Mouse (Mus musculus) monocyte, adult 5-6 weeks (primary cell): ENCODE results near the gene Slc28a1. TPM values are rescaled to one million over a fixed set of nuclear protein-coding genes. Genes with fewer than 3 reads are reported as not detected.
A peak's percentile ranks its signal among the peaks of the same experiment; 100 is the strongest.
"Not testable (repeated sequence)": the region's sequence is repeated elsewhere in the genome, so short reads cannot be mapped to it uniquely, and the experiment has no call there.

Source experiments
- ATAC-seq: fragments of 153-309, 156-312 bp; replicated peaks from 2 replicates; pipeline ENCODE4 v1.8.0; 2017; ENCODE audit warnings: mild to moderate bottlenecking; ENCODE audit not compliant: low TSS enrichment, insufficient number of reproducible peaks, severe bottlenecking, poor library complexity, low FRiP score
- total RNA-seq: library from RNA; stranded (forward); fragments of 200-1000, 200-491, 200-594 nt; gene quantifications from 3 replicates; pipeline ENCODE4 v1.2.3, GENCODE M21; 2017

The Slc28a1 gene
- total RNA-seq, 1 experiment from 2014 or later: not detected

GRCm38 (mm10) chr7:81199109-81199508, 84.5 kb downstream of the Slc28a1 start:
- no peak for ATAC-seq

GRCm38 (mm10) chr7:81199757-81200156, 85.2 kb downstream of the Slc28a1 start:
- ATAC-seq: peak; percentile 78

GRCm38 (mm10) chr7:81202389-81202788, 87.8 kb downstream of the Slc28a1 start:
- ATAC-seq: no peak

DNA sequence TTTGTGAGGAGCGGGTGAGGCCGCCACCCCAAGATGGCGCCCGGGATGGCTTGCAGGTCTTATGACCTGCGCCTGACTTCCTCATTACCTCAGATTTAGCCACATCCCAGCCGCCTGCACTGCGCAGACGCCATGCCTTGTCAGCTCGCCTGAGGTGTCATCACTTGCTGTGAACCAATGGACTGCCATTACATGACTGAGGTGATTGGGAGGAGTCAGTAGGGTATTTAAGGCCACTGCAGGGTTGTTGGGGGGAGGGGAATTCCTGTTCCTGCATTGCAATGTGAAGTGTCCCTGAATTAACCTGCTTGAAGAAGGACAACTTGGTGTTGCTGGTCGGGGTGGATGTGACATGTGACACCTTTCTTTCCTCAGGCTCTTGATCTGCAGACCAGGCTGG, 89.0 kb downstream of the Slc28a1 start:
- ATAC-seq: not testable (repeated sequence)

DNA sequence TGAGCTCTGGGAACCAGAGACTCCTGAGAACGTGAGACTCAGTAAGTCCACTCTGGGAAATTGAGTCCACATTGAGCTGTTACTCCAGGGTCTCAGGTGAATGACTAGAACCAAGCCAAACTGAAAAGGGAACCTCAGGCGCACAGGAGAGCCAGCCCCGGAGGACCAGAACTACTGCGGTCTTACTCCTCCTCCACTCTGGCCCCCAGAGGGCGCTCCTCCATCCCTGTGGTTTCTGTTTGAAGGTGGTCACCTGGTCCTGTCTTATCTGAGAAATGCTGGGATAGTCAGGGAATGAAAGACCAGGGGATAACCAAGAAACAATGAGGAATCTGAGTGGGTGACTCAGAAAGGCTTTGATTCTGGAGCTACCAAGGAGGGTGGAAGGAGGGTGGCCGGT, 94.3 kb downstream of the Slc28a1 start:
- ATAC-seq: no peak

GRCm38 (mm10) chr7:81209979-81210685, 95.5 kb downstream of the Slc28a1 start:
- ATAC-seq: no peak

DNA sequence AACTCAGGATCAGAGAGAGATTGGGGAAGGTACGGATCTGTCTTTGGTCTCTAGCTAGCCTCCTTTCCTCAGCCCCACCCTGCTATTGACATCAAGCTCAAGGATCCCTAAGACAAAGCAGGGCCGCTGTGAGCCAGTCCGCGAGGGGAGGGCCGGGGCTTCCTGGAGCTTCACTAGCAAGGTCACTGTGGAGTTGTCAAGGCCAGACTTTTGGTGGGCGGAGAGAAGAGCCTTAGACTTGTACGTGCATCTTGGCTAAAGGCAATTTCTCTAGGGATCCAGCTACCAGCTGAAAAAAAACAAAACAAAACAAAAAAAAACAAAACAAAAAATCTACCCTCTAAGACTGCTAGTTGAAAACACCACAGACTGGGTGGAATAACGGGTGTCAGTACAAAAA, 97.2 kb downstream of the Slc28a1 start:
- no peak for ATAC-seq

DNA sequence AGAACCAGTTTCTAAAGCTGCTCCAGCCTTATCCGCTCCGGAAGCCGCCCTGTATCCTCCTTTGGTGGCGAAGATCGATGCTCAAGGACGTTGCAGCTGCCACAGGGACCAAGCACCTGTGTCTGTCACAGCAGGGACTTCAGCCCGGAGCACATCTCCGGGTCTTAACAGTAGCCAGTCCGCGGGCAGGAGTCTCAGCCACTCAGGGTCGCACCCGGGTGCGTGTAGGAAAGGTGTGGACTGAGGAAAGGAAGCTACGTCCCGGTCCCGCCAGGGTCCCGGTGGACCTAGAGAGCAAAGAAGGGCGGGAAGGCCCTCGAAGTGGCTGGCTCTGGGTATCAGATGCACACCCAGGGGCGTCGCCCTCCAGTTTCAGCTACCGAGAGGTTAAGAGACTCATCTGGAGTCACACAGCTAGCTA, 97.7 kb downstream of the Slc28a1 start:
- ATAC-seq: peak; percentile 52

DNA sequence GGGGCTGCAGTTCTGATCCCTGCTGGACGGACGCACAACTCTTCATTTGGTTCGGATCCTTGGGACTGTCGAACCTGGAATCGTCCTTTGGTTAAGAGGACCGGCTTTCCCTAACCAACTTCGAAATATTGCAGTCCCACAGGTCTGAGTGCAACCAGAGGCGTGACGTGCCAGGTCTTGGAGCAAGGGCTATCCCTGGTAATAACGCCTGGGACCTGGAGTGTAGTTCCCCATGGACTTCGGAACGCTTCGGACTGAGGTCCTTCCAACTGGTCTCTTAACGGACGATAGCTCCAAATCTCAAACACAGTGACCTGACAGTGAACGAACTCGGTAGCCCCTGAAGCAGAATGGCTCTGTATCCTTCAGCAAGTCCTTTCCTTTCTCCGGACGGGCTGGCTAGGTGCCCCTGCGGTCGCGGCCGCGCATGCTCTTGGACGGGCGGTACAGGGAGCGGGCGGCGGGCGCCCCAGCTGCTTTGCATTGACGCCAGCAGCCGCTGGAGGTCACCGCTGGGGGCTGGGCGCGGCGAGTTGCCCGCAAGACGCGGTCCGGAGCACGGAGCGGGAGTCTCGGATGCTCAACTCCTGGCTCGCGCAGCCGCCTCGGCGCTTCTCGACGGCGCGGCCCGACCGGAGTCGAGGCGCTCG, 98.2 kb downstream of the Slc28a1 start:
- ATAC-seq: peak; percentile 81

GRCm38 (mm10) chr7:81213347-81214152, 99.0 kb downstream of the Slc28a1 start, which contains the start of gene Pde8a:
Gene Pde8a (plus strand): TSS chr7:81213596.
- no peak for ATAC-seq

DNA sequence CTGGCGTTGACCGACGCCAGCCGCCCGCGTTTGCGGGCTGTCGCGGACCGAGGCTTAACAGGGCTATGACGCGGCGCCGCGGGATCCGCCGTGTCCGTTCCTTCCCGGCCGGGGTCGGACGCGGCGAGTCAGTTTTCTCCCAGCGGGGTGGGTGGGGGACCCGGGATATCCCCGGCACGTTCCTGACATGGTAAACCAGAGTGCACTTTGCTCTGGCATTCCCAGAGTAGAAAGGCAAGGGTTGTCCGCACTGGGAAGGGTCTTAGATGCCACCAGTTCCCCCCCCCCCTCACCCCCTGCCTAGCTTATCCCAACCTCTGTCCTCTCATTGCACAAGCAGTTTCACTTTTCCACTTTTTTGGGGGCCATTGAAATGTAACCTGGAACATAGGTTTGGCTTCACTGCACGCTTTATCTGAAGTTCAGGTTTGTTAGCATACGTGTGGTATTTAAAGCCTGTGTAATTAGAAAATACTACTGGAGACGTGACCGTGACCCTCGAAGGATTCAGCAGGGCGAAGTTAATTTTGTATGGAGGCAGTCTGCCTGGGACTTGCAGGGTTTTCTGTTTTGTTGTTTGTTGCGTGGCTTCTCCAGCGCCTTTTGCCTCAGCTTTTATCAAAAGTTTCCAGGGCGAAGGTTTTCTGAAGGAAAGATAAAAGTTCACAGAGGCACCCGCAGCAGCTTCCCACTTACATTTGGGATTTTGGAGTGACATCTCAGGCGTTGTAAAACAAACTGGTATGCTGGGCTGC, 99.7 kb downstream of the Slc28a1 start:
- no peak for ATAC-seq

DNA sequence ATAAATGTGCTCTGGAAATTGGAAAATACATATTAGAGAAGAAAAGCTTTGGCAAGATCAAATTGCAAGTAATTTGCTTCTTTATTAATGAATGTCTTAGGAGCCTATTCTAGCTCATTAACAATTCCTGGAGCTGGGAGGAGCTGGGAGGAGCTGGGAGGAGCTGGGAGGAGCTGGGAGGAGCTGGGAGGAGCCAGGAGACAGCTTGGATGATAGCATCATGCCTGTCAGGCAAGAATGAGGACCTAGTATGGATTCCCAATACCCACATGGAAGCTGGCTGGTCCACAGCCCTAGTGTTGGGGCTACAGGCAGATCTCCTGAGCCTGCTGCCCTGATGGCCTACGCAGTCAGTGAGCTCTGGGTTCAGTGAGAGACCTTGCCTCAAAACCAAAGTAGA, 101.4 kb downstream of the Slc28a1 start:
- no peak for ATAC-seq

DNA sequence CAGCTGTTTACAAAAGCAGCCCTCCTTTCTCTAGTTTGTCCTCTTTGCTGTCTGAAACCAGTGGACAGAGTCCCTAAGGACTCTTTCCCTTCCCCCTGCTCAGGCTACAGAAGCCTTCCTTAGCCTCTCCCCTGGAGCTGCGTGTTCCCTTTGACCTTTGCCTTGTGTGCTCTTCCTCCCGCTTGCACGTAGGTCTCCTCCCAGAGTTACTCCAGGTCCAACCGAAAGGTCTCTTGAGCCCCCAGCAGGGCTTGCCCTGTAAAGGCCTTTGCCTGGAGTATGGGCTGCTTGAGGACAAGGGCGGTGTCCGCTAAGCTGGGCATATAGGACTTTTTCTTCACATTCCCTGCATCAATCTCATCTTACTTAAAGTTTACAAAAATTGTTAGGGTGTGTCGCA, 104.7 kb downstream of the Slc28a1 start:
- ATAC-seq: no peak

Other genes with a start within 250 kb of the Slc28a1 start
- gene Wdr73, start 213.5 kb upstream of the Slc28a1 start, total RNA-seq: 6.9 to 25.2 TPM (median 10.8 TPM) in 3 replicates
- gene Nmb, start 209.7 kb upstream of the Slc28a1 start, total RNA-seq: 1.6 to 7.3 TPM (median 3.1 TPM) in 3 replicates
- 316 to 442 TPM (median 424 TPM) in 3 replicates for gene Sec11a, start 167.0 kb upstream of the Slc28a1 start, total RNA-seq
- gene Zfp592, start 121.1 kb upstream of the Slc28a1 start, total RNA-seq: 24.9 to 45.0 TPM (median 31.7 TPM) in 3 replicates
- 0.10 TPM in 1 of 3 replicates, not detected in the others for gene Alpk3, start 57.2 kb upstream of the Slc28a1 start, total RNA-seq
- 7.0 to 20.0 TPM (median 11.4 TPM) in 3 replicates for gene Pde8a, start 98.8 kb downstream of the Slc28a1 start, total RNA-seq
- 1,304 to 1,545 TPM (median 1,450 TPM) in 3 replicates for gene Rps17, start 230.5 kb downstream of the Slc28a1 start, total RNA-seq